Mouse (Mus musculus): ENCODE data around the gene Tex29.
"Not testable (repeated sequence)": the region's sequence is repeated elsewhere in the genome, so short reads cannot be mapped to it uniquely, and the experiment has no call there.

The Tex29 gene

GRCm38 (mm10) chr8:11831174-11831573, 9.1 kb upstream of the Tex29 start:
- no peak for DNase-seq (ENCODE audit: low spot score)

- DNase-seq (ENCODE audit: low spot score): no peak
Observed at GRCm38 (mm10) chr8:11831939-11832338, 8.3 kb upstream of the Tex29 start.

DNA sequence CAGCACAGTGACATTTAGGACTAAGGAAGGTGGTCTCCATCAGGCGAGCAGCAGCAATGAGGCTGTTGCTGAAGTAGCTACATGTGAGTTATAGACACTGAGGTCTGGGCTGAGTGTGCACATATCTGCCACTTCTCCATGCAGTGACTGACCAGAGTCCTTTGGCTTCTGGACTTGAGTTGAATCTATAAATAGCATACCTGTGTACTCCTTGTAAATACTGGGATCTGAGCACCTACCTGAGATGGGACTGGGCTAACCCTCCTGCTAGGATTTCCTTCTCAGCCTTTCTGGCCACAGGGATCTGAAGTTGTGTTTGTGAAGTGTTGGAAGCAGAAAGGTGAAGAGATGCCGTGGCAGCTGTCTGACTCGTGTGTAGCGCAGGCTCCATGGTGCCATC, 7.1 kb upstream of the Tex29 start:
- DNase-seq (ENCODE audit: low spot score): no peak

DNA sequence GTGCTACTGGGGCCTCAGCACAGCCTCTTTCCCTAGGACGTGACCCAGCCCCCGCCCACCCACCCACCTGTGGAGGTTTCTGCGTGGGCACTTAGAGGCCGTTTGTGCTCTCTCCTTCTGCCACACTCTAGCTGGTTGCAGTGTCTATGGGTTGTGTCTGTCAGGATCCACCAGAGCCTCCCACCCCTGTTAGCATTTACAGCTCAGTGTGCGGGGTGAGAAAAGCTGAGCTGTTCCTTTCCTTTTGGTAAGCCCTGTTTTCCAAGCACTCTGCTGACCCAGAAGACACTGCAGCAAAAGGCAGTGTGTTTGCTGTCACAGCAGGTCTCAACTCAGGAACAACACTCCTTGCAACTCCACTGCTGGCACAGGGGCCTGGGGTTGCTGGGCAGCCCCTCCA, 6.1 kb upstream of the Tex29 start:
- no peak for DNase-seq (ENCODE audit: low spot score)

DNA sequence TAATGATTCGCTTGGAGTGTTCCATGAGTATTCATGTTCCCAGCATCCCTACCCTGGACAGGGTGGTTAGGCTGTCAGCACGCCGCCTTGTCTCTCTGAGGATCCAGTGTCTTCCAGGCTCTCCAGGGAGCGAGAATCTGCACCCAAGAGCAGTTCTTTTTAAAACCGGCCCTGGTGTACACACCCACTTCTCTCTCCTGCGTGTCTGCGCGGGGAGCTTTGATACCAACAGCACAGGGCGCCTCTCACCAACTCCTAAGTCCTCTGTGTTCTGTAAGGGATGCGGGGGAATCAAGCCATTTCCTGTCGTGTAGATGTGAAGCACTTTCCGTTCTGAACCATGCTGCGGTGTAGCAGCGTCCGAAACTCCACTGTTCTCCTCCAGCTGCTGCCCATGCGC, 5.6 kb upstream of the Tex29 start:
- DNase-seq (ENCODE audit: low spot score): no peak

DNA sequence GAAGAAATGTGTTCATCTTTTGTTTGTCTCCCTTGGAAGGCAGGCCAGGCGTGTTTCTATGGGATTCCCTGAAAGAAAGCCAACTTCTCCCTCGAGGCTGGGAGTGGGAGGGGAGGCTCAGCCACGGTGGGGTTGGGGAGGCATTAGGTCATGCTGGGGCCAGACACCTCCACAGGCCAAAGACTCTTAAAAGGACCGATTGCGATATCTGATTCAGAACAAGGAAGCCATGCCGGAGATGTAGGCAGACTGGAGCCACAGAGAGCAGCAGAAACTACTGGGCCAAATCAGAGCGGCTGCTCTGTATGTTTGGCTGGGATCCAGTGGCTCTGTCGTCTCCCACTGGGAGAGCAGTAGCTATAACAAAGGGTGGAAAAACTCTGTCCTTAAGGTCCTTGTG, 1.3 kb downstream of the Tex29 start:
- no peak for DNase-seq (ENCODE audit: low spot score)

GRCm38 (mm10) chr8:11842757-11843156, 2.5 kb downstream of the Tex29 start:
- DNase-seq (ENCODE audit: low spot score): no peak

GRCm38 (mm10) chr8:11843677-11844315, 3.5 kb downstream of the Tex29 start:
- DNase-seq (ENCODE audit: low spot score): no peak

- no peak for DNase-seq (ENCODE audit: low spot score)
Observed at GRCm38 (mm10) chr8:11844316-11844685, 4.0 kb downstream of the Tex29 start.

DNA sequence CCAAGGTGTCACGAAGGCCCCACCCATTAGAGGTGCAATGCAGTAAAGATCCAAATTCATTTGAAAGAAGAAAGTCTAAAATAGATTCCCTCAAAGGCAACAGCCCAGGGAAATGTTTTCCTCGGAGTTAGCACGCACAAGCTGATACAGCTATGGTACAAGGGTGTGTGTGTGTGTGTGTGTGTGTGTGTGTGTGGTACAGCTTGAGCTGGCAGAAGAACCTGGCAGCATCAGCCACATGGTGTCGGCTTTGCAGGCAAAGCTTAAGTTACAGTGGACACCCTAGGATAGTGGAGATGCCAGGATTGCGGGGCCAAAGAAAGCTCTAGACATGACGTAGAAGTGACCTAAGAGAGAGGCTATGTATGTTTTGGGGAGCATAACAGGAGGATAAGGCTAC, 6.5 kb downstream of the Tex29 start:
- no peak for DNase-seq (ENCODE audit: low spot score)

GRCm38 (mm10) chr8:11867832-11868231, 27.6 kb downstream of the Tex29 start:
- no peak for DNase-seq (ENCODE audit: low spot score)

- not testable (repeated sequence) for DNase-seq (ENCODE audit: low spot score)
Observed at GRCm38 (mm10) chr8:11874227-11874626, 34.0 kb downstream of the Tex29 start.

DNA sequence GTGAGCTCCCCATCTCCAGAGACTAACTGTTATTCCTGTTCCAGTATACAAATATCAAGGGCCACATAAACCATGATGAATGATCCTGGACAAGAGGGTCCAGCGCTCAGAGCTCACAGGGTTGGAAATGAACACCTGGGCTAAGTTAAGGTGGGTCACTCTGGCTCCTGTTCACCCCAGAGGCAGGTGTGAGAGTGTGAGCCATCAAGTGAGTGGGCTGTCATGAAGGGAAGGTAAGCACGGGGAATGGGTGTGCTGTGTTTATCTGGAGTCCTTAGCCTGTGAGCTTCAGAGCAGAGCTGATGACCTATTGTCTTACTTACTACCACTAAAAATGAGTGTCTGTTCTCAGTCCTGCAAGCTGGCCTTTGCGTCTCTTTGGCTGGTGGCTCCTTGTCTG, 44.4 kb downstream of the Tex29 start:
- DNase-seq (ENCODE audit: low spot score): no peak

GRCm38 (mm10) chr8:11885881-11886699, 45.8 kb downstream of the Tex29 start:
- no peak for DNase-seq (ENCODE audit: low spot score)

DNA sequence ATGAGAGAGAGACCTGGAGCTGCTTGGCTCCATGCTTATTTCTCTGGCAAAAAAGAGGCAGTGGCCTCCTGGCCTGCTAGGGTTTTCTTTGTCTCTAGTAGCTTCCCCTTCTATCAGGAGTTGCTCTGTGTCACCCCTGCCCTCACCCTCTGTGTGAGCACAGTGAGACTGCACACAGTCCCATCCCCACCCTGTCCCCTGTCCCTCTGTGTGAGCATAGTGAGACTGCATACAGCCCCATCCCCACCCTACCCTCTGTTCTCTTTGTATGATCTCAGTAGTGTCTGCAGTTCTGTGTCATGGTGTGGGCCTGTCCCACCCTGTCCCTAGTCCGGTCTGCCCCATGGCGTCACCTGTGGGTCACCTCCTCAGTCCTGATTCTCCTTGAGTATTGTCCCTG, 46.5 kb downstream of the Tex29 start:
- DNase-seq (ENCODE audit: low spot score): no peak

GRCm38 (mm10) chr8:11889156-11890018, 49.1 kb downstream of the Tex29 start:
- DNase-seq (ENCODE audit: low spot score): no peak

DNA sequence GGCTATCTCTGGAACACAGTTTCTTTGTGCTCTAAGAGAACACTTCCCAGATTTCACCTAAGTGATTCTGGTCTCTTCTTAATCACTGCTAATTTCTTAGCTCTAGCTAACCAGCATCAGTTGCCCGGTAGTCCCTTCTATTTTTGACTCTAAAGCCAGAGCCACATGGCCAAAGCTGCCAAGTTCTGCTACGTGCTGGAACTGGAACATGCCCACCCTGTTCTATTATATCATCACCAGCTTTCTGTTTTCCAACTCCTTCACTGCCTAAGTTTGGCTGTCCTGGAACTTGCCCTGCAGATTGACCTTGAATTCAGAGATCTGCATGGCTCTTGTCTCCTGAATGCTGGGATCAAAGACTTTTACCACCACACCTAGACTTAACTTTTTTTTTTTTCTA, 52.5 kb downstream of the Tex29 start:
- no peak for DNase-seq (ENCODE audit: low spot score)

- DNase-seq (ENCODE audit: low spot score): no peak
Observed at GRCm38 (mm10) chr8:11896022-11896662, 55.9 kb downstream of the Tex29 start.

- DNase-seq (ENCODE audit: low spot score): no peak
Observed at GRCm38 (mm10) chr8:11896677-11897076, 56.4 kb downstream of the Tex29 start.

DNA sequence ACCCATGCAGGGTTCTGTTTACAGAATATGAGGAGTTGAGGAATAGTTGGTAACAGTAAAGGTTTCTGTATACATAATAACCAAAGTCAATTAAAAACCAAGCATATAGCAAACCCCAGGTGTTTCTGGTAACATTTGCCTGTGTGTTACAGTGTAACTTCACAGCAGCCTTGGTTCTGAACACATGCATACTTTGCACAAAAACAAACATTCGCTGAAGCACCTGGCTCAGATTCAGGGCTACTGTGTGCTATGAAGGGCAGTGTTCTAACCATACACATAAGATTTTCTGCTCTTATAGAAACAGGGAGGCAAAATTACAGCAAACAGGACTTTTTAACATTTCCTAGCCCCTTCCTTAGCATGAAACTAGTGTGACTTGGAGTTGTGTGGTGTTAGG, 58.5 kb downstream of the Tex29 start:
- no peak for DNase-seq (ENCODE audit: low spot score)

Measured in left cerebral cortex, adult 11 months (tissue).